Mouse (Mus musculus) stomach, postnatal 0 days (tissue): ENCODE data around the gene Il20. TPM values are rescaled to one million over a fixed set of nuclear protein-coding genes. Genes with fewer than 3 reads are reported as not detected.

Source experiments
- ATAC-seq: fragments of 200-750 bp; cut with Nextera tagmentation; 2 replicates; pipeline ENCODE4 v1.8.0; 2017; ENCODE audit not compliant: low FRiP score, low TSS enrichment
- DNase-seq: peaks from one replicate; pipeline ENCODE4 v3.0.0-alpha.2; 2016; ENCODE audit warnings: low spot score
- H3K27ac ChIP-seq: fragments of 300-500 bp; sonication (generic); replicated peaks from 2 replicates; pipeline ENCODE4 v1.5.1; 2014; ENCODE audit warnings: mild to moderate bottlenecking, control low read depth
- H3K27me3 ChIP-seq: fragments of 300-500 bp; sonication (generic); 2 replicates; pipeline ENCODE4 v1.6.1; 2014; ENCODE audit warnings: low read length; ENCODE audit not compliant: control insufficient read depth, insufficient read depth
- H3K36me3 ChIP-seq: fragments of 300-500 bp; sonication (generic); 2 replicates; pipeline ENCODE4 v1.6.1; 2014; ENCODE audit warnings: low read length, mixed read lengths; ENCODE audit not compliant: control insufficient read depth, insufficient read depth
- H3K4me1 ChIP-seq: fragments of 300-500 bp; sonication (generic); replicated peaks from 2 replicates; pipeline ENCODE4 v1.6.1; 2014; ENCODE audit warnings: antibody characterized with exemption; ENCODE audit not compliant: control insufficient read depth, insufficient read depth
- H3K4me2 ChIP-seq: fragments of 300-500 bp; sonication (generic); replicated peaks from 2 replicates; pipeline ENCODE4 v1.6.1; 2014; ENCODE audit warnings: low read depth, mild to moderate bottlenecking, control low read depth, moderate library complexity
- H3K4me3 ChIP-seq: fragments of 300-500 bp; sonication (generic); 2 replicates; pipeline ENCODE4 v1.5.1; 2014; ENCODE audit warnings: low read depth, low read length, control low read depth
- H3K9ac ChIP-seq: fragments of 300-500 bp; sonication (generic); 2 replicates; pipeline ENCODE4 v1.6.1; 2014; ENCODE audit warnings: mild to moderate bottlenecking, low read length, control low read depth, mixed read lengths
- H3K9me3 ChIP-seq: fragments of 300-500 bp; sonication (generic); 2 replicates; pipeline ENCODE4 v1.6.1; 2016; ENCODE audit warnings: low read length; ENCODE audit not compliant: control insufficient read depth
- CTCF ChIP-seq: IDR thresholded peaks from 2 replicates; pipeline ENCODE4 v1.5.1; 2016; ENCODE audit warnings: antibody characterized with exemption, low read depth, mild to moderate bottlenecking, moderate library complexity
- EP300 ChIP-seq: optimal IDR thresholded peaks from 2 replicates; pipeline ENCODE3; 2016; ENCODE audit warnings: antibody characterized with exemption
- WGBS: fragments of 180-500 bp; shearing (Covaris S2); extraction: QIAGEN DNeasy Blood & Tissue Kit; methylation state at CpG from one replicate; pipeline ENCODE4 v1.1.7; 2014; 5-methylcytosine and 5-hydroxymethylcytosine counted together
- polyA plus RNA-seq: library from polyadenylated mRNA; unstranded; fragments of >200 nt; fragmentation: Nextera tagmentation; extraction: Ambion mirVana; gene quantifications from 2 replicates; pipeline ENCODE4 v1.2.1, GENCODE M21; 2015

Il20 gene
- polyA plus RNA-seq, 1 experiment from 2014 or later = not detected

- H3K4me3 ChIP-seq = no peak overlapping the region
- H3K27ac ChIP-seq = no peak overlapping the region
- peaks cover 7% of the 10 kb centered on the region; the same call in 1 of the 2 replicates for H3K27me3 ChIP-seq
- ATAC-seq (no peak), DNase-seq (no peak)
- H3K4me1 ChIP-seq = peaks cover 4% of the 10 kb centered on the region; the same call in 1 of the 2 replicates
- H3K4me2 ChIP-seq = no peak overlapping the region
- H3K36me3 ChIP-seq = no peaks in the 10 kb centered on the region
- no peak overlapping the region for H3K9ac ChIP-seq
- H3K9me3 ChIP-seq = no peaks in the 10 kb centered on the region
- 63% methylated on average over 3 of the region's 3 CpGs for WGBS
- TF ChIP-seq EP300 (no peak), CTCF (no peak)
These were observed 35.3 kb downstream of the Il20 start for GRCm38 (mm10) chr1:130875910-130876309.

DNA sequence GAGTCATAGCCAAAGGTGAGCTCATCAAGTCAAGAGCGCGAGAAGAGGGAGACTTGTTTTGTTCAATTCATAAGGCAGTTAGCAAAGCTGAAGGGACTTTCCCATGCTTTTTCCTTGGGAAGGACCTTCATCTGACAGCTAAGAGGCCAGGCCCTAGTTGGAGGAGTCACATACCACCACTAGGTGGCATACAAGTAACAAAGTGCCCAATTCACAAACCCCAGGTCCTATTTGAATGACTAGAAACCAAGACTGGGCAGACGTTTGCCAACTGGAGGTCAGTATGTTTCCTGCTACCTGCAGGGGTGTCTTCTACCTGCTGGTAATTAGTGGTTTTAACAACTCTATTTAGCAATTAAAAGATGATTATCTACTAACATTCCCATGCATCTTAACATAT, 36.1 kb downstream of the Il20 start:
- H3K4me2 ChIP-seq = no peak overlapping the region
- H3K4me3 ChIP-seq = no peak overlapping the region
- peaks cover 7% of the 10 kb centered on the region; the same call in 1 of the 2 replicates for H3K27me3 ChIP-seq
- H3K27ac ChIP-seq = no peak overlapping the region
- DNase-seq (peak; percentile 30), ATAC-seq (peak; percentile 69; the same call in 1 of the 2 replicates)
- no peak for TF ChIP-seq EP300
- TF ChIP-seq CTCF = peak; percentile 89
- peaks cover 4% of the 10 kb centered on the region; the same call in 1 of the 2 replicates for H3K4me1 ChIP-seq
- no peak overlapping the region for H3K9ac ChIP-seq
- WGBS = 37% methylated on average over 3 of the region's 3 CpGs
- no peaks in the 10 kb centered on the region for H3K36me3 ChIP-seq
- H3K9me3 ChIP-seq = no peaks in the 10 kb centered on the region

- Histone ChIP-seq H3K27ac (no peak overlapping the region), H3K4me1 (peaks cover under 1% of the 10 kb centered on the region; the same call in 1 of the 2 replicates), H3K4me3 (no peak overlapping the region), H3K4me2 (no peak overlapping the region), H3K9ac (no peak overlapping the region), H3K36me3 (no peaks in the 10 kb centered on the region), H3K27me3 (peaks cover 5% of the 10 kb centered on the region; the same call in 1 of the 2 replicates), H3K9me3 (no peaks in the 10 kb centered on the region)
- 89% methylated on average over 2 of the region's 2 CpGs for WGBS
- no peak for ATAC-seq
- no peak for TF ChIP-seq CTCF
- TF ChIP-seq EP300 = no peak
- DNase-seq = no peak
These were observed 38.3 kb downstream of the Il20 start for GRCm38 (mm10) chr1:130872912-130873311.

DNA sequence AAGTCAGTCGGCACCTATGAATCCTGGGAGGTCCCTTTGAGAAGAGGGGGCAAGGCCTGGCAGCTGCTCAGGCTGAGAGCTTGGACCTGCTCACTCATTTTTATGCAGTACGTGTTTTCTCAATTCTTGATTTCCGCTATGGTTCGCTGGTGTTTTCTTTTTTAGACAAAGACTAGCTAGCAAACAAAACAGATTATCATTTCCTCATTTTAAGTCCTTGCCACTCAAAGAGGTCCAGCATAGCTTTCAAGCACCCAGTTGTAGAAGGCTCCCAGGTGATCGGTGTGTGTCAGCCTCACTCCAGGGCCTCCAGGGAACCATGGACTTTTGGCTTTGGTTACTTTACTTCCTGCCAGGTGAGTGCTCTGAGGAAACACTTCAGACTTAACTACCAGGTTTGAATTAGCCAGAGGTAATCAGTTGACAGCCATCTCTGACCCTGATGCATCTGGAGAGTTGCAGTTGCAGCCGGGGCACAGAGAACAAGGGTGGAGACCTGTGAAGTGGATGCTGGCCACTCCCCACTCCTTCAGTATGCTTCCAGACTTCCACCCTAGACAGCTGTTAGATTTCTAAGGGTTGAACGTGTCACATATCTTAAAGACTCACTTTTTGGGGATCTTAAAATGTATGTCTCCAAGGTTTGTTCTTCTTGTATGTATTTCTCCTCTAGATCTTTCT, 45.6 kb downstream of the Il20 start, which contains the start of gene Fcmr:
Fcmr (plus strand) TSS at position 129 of the 681 bp plus-strand sequence.
- Histone ChIP-seq H3K36me3 (no peaks in the 10 kb centered on the region), H3K4me1 (no peaks in the 10 kb centered on the region), H3K4me3 (no peak within 1 kb of the TSS), H3K9ac (no peak within 1 kb of the TSS), H3K27me3 (no peaks in the 10 kb centered on the region), H3K27ac (no peak within 1 kb of the TSS), H3K9me3 (no peaks in the 10 kb centered on the region), H3K4me2 (no peak within 1 kb of the TSS)
- no peak for TF ChIP-seq EP300
- 75% methylated on average over 7 of the region's 7 CpGs for WGBS
- DNase-seq (no peak), ATAC-seq (no peak)

DNA sequence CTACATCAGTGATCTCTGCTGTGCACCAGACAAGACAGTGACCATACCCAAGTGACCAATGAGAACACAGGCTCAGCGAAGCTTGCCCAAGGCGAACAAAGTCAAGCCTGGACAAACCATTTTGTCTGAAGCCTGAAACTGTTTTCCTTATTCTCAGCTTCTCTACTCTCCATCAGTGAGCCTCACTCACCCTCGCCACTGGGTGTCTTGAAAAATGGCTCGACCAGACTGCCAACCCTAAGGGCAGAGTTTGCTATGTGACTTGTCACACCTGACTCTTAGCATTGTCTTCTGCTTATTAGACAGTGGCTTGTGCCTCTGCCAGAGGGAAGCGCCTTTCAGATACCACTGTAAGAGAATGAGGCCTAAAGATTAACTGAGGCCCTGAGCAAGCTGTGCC, 46.5 kb downstream of the Il20 start:
- no peak for ATAC-seq
- WGBS = 85% methylated on average over 5 of the region's 5 CpGs

DNA sequence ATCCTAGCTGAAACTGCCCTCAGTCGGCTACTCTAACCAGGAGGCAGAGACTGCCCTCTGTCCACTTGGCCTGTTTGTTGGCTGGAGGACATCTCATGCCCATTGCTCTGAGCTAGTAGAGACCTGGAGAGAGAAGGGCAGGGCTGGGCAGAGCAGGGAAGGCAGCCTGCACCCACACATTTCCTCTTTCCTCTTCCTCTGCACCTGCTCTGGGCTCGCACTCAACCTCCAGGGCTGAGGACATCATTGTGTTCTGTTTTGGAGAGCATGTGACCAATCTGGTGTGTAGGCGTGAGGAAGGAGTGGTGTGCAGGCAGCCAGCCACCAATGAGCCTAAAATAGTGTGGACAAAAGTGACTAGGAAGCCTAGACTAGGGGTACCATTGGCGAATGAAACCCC, 47.0 kb downstream of the Il20 start:
- H3K4me3 ChIP-seq = no peak overlapping the region
- H3K27me3 ChIP-seq = no peaks in the 10 kb centered on the region
- H3K36me3 ChIP-seq = no peaks in the 10 kb centered on the region
- no peaks in the 10 kb centered on the region for H3K9me3 ChIP-seq
- 74% methylated on average over 4 of the region's 4 CpGs for WGBS
- no peak overlapping the region for H3K4me2 ChIP-seq
- TF ChIP-seq EP300 = no peak
- no peak for TF ChIP-seq CTCF
- DNase-seq (no peak), ATAC-seq (no peak)
- no peaks in the 10 kb centered on the region for H3K4me1 ChIP-seq
- H3K27ac ChIP-seq = no peak overlapping the region
- no peak overlapping the region for H3K9ac ChIP-seq

More for the DNA sequence above, 46.5 kb downstream of the Il20 start:
- Histone ChIP-seq H3K4me2 (no peak overlapping the region), H3K27ac (no peak overlapping the region), H3K4me3 (no peak overlapping the region), H3K4me1 (no peaks in the 10 kb centered on the region), H3K9ac (no peak overlapping the region), H3K27me3 (no peaks in the 10 kb centered on the region), H3K9me3 (no peaks in the 10 kb centered on the region), H3K36me3 (no peaks in the 10 kb centered on the region)
- no peak for DNase-seq
- no peak for TF ChIP-seq EP300
- TF ChIP-seq CTCF = no peak
